Mouse (Mus musculus): ENCODE data around the gene Cavin1. TPM values are rescaled to one million over a fixed set of nuclear protein-coding genes. Genes with fewer than 3 reads are reported as not detected.
A peak's percentile ranks its signal among the peaks of the same experiment; 100 is the strongest.

The Cavin1 gene
- polyA plus RNA-seq, 1 experiment from 2014 or later, result 113 TPM

DNA sequence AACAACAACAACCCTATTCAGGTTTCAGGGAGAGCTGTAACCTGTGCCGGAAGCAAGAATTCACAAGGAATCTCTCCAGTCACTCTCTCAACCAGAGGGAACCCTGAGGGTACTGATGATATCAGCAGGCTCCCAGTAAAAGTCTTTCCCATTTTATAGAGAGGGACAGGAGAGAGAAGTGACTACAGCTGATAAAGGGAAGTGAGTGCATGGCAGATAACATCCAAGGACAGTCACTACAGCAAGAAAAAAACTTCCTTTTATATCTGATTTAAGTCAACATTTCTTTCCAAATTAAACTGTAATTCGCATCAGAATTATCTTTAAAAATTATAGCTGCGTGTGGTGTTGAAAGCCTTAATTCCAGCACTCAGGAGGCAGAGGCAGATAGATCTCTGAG is 43.3 kb downstream of the Cavin1 start:
- 74% methylated on average over 3 of the region's 3 CpGs for WGBS (ENCODE audit: insufficient replicate concordance)
- H3K9me3 ChIP-seq (replicated peaks; ENCODE audit: control insufficient read depth, low read length), result no peaks in the 10 kb centered on the region
- no peak overlapping the region for H3K9ac ChIP-seq (ENCODE audit: low read depth, low read length)
- H3K27ac ChIP-seq (ENCODE audit: low read depth, low read length), result no peak overlapping the region
- H3K4me2 ChIP-seq, result no peak overlapping the region
- H3K27me3 ChIP-seq (ENCODE audit: control insufficient read depth, insufficient read depth, low read length), result no peaks in the 10 kb centered on the region
- no peaks in the 10 kb centered on the region for H3K36me3 ChIP-seq (ENCODE audit: control insufficient read depth, insufficient read depth, low read length)
- peaks cover 7% of the 10 kb centered on the region for H3K4me1 ChIP-seq (ENCODE audit: control insufficient read depth, insufficient read depth, low read length)
- H3K4me3 ChIP-seq (ENCODE audit: low read depth, low read length), result no peak overlapping the region
- no peak for ATAC-seq (replicated peaks; ENCODE audit: insufficient number of reproducible peaks, low FRiP score, low TSS enrichment)

DNA sequence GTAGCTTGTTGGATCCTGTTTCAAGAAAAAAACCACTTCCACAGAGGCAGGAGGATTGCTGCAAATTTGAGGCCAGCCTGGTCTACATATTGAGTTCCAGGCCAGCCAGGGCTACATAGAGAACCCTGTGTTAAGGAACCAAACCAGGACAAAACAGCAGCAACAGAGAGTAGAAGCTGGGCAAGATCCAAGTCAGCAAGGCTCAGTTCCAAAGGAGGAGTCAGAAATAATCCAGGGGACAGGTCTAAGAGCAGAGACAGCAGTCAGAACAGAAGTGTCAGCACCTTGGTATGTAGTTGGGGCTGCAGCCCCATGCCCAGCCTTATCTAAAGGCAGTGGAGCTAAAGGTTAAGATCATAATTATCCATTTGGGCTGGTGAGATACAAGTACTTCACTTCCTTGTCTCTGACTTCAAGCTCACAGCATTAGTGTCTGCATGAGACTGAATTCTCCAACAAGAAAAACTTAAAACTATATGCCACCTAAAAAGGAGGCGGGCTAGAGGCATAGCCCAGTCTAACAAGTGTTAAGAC is 46.2 kb downstream of the Cavin1 start:
- WGBS (ENCODE audit: insufficient replicate concordance), result 93% methylated on average over 1 of the region's 1 CpGs
- no peaks in the 10 kb centered on the region for H3K36me3 ChIP-seq (ENCODE audit: control insufficient read depth, insufficient read depth, low read length)
- H3K27ac ChIP-seq (ENCODE audit: low read depth, low read length), result no peak overlapping the region
- H3K4me3 ChIP-seq (ENCODE audit: low read depth, low read length), result no peak overlapping the region
- H3K4me1 ChIP-seq (ENCODE audit: control insufficient read depth, insufficient read depth, low read length), result peaks cover 10% of the 10 kb centered on the region
- H3K9ac ChIP-seq (ENCODE audit: low read depth, low read length), result no peak overlapping the region
- no peaks in the 10 kb centered on the region for H3K27me3 ChIP-seq (ENCODE audit: control insufficient read depth, insufficient read depth, low read length)
- no peak for ATAC-seq (replicated peaks; ENCODE audit: insufficient number of reproducible peaks, low FRiP score, low TSS enrichment)
- no peak overlapping the region for H3K4me2 ChIP-seq
- H3K9me3 ChIP-seq (replicated peaks; ENCODE audit: control insufficient read depth, low read length), result no peaks in the 10 kb centered on the region

DNA sequence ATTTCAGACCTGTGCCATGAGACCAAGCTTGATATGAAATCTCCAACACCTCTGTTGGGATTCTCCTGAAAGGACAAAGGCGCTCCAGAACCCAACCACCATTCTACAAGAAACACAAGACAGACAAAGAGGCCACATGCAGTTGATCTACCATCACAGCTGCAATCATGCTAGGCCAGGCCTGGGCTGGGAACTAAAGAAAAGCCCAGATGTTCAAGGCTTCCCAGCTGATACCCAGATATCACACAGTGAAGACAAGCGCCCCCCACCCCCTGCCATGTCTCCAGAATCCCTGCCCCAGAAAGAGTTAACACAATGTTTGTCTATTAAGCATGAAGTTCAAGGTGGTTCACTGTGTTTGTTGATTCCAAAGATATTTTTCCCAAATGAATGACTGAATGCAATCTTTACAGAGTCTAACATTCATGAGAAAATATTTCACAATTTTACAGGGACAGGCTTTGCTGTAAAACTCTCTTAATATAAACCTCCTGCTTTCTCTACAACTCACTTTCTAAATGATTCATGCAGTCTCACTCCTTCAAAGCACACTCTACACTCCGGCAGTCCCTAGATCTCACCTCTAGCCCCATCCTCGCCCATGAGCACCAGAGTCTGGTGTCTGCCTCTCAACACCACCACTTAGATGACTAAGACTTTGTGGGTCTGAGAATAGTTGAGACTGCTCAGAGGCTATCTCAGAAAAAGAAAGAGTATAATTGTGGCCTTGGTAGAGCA is 49.6 kb downstream of the Cavin1 start:
- H3K4me2 ChIP-seq, result no peak overlapping the region
- no peak overlapping the region for H3K9ac ChIP-seq (ENCODE audit: low read depth, low read length)
- no peaks in the 10 kb centered on the region for H3K27me3 ChIP-seq (ENCODE audit: control insufficient read depth, insufficient read depth, low read length)
- no peak for ATAC-seq (replicated peaks; ENCODE audit: insufficient number of reproducible peaks, low FRiP score, low TSS enrichment)
- H3K9me3 ChIP-seq (replicated peaks; ENCODE audit: control insufficient read depth, low read length), result no peaks in the 10 kb centered on the region
- 78% methylated on average over 4 of the region's 4 CpGs for WGBS (ENCODE audit: insufficient replicate concordance)
- H3K4me1 ChIP-seq (ENCODE audit: control insufficient read depth, insufficient read depth, low read length), result peaks cover 8% of the 10 kb centered on the region
- no peak overlapping the region for H3K4me3 ChIP-seq (ENCODE audit: low read depth, low read length)
- H3K36me3 ChIP-seq (ENCODE audit: control insufficient read depth, insufficient read depth, low read length), result 0 out of 2 replicates have a peak, but pooled peaks cover 4% of the 10 kb centered on the region
- H3K27ac ChIP-seq (ENCODE audit: low read depth, low read length), result no peak overlapping the region

DNA sequence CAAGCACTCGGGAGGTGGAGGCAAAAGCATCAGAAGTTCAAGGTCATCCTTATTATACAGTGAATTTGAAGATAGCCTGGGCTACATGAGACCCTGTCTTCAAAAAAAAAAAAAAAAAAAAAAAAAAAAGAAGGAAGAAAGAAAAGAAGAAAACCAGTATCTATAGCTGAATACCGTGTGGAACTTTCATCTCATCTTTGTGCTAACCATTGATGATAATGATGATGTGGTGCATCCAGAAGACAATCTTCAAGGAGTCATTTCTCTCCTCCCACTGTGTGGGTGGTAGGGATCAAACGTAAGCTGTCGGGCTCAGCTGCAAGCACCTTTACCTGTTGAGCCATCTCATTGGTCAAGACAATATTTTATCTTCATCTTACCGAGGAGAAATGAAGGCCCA is 52.7 kb downstream of the Cavin1 start:
- peaks cover 7% of the 10 kb centered on the region for H3K4me1 ChIP-seq (ENCODE audit: control insufficient read depth, insufficient read depth, low read length)
- ATAC-seq (replicated peaks; ENCODE audit: insufficient number of reproducible peaks, low FRiP score, low TSS enrichment), result no peak
- H3K27ac ChIP-seq (ENCODE audit: low read depth, low read length), result no peak overlapping the region
- H3K9me3 ChIP-seq (replicated peaks; ENCODE audit: control insufficient read depth, low read length), result no peaks in the 10 kb centered on the region
- H3K27me3 ChIP-seq (ENCODE audit: control insufficient read depth, insufficient read depth, low read length), result no peaks in the 10 kb centered on the region
- WGBS (ENCODE audit: insufficient replicate concordance), result 87% methylated on average over 5 of the region's 5 CpGs
- H3K4me3 ChIP-seq (ENCODE audit: low read depth, low read length), result no peak overlapping the region
- H3K4me2 ChIP-seq, result no peak overlapping the region
- no peak overlapping the region for H3K9ac ChIP-seq (ENCODE audit: low read depth, low read length)
- peaks cover 4% of the 10 kb centered on the region; the same call in 1 of the 2 replicates for H3K36me3 ChIP-seq (ENCODE audit: control insufficient read depth, insufficient read depth, low read length)

DNA sequence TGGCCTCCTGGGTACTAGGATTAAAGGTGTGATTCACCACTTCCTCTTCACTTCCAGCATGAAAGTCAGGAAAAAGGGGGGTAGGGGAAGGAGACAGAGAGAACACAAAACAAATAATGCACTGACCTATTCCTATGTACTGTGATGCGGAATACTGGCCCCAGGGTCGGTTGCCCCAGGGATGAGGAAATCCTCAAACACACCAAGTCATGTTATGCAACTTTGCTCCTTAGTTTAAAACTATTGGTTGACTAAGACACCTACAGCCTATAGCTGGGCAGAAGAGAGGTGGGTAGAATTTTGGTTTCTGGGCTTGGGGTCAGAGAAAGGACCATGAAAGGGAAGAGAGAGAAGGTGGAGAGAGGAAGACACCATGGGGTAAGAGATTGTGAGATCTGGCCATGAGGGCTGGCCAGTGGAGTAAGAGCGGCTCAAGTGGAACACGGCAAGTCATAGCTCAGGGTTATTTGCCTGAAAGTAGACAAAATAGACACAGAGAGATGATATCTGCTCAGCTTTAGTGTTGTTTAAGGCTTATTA is 54.2 kb downstream of the Cavin1 start:
- Histone ChIP-seq H3K27ac (ENCODE audit: low read depth, low read length) (no peak overlapping the region), H3K4me1 (ENCODE audit: control insufficient read depth, insufficient read depth, low read length) (peaks cover 11% of the 10 kb centered on the region), H3K9ac (ENCODE audit: low read depth, low read length) (no peak overlapping the region), H3K4me3 (ENCODE audit: low read depth, low read length) (no peak overlapping the region), H3K27me3 (ENCODE audit: control insufficient read depth, insufficient read depth, low read length) (no peaks in the 10 kb centered on the region), H3K9me3 (replicated peaks; ENCODE audit: control insufficient read depth, low read length) (no peaks in the 10 kb centered on the region), H3K36me3 (ENCODE audit: control insufficient read depth, insufficient read depth, low read length) (peaks cover 4% of the 10 kb centered on the region; the same call in 1 of the 2 replicates), H3K4me2 (no peak overlapping the region)
- whole genome bisulfite sequencing (ENCODE audit: insufficient replicate concordance), result 92% methylated on average over 4 of the region's 4 CpGs
- ATAC-seq (replicated peaks; ENCODE audit: insufficient number of reproducible peaks, low FRiP score, low TSS enrichment), result no peak

DNA sequence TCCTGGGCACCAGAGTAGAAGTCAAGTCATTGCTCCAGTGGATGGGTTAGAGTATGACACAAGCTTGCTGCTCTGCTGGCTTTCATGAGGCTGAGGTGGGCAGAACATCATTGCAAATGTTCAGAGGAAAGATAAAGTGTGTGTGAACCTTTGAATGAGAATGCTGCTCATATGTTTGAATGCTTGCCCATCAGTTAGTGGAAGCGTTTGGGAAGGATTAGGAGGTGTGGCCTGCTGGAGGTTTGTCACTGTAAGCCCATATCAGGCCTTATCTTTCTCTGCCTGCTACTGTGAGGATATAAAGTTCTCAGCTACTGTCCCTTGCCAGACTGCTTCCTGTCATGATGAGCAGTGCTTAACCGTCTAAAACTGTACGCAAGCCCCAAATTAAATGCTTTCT is 55.6 kb downstream of the Cavin1 start:
- Histone ChIP-seq H3K27ac (ENCODE audit: low read depth, low read length) (no peak overlapping the region), H3K27me3 (ENCODE audit: control insufficient read depth, insufficient read depth, low read length) (no peaks in the 10 kb centered on the region), H3K36me3 (ENCODE audit: control insufficient read depth, insufficient read depth, low read length) (peaks cover 4% of the 10 kb centered on the region; the same call in 1 of the 2 replicates), H3K4me3 (ENCODE audit: low read depth, low read length) (no peak overlapping the region), H3K4me1 (ENCODE audit: control insufficient read depth, insufficient read depth, low read length) (peaks cover 11% of the 10 kb centered on the region), H3K9ac (ENCODE audit: low read depth, low read length) (no peak overlapping the region), H3K4me2 (no peak overlapping the region), H3K9me3 (replicated peaks; ENCODE audit: control insufficient read depth, low read length) (no peaks in the 10 kb centered on the region)
- 85% methylated on average over 3 of the region's 3 CpGs for WGBS (ENCODE audit: insufficient replicate concordance)
- ATAC-seq (replicated peaks; ENCODE audit: insufficient number of reproducible peaks, low FRiP score, low TSS enrichment), result no peak

DNA sequence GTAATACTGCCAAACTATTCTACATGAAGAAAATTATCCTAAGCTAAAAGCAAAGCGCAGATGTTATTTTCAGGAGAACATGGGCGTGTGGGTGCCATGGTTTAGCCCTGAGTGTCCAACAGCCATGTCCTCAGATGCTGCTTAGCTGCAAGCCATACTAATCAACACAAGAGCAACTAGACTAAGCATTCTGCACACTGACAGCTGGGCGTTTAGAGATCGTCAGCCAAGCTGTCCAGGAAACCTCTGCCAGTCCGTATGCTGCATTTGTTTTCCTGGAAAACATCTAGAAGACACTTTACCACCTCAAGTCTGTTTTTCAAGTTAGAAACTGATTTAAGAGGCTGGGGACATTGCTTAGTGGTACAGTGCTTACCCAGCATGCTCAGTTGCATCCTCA is 56.3 kb downstream of the Cavin1 start:
- no peaks in the 10 kb centered on the region for H3K27me3 ChIP-seq (ENCODE audit: control insufficient read depth, insufficient read depth, low read length)
- H3K4me3 ChIP-seq (ENCODE audit: low read depth, low read length), result no peak overlapping the region
- H3K27ac ChIP-seq (ENCODE audit: low read depth, low read length), result no peak overlapping the region
- no peaks in the 10 kb centered on the region for H3K9me3 ChIP-seq (replicated peaks; ENCODE audit: control insufficient read depth, low read length)
- no peak overlapping the region for H3K4me2 ChIP-seq
- no peak overlapping the region for H3K9ac ChIP-seq (ENCODE audit: low read depth, low read length)
- no peak for ATAC-seq (replicated peaks; ENCODE audit: insufficient number of reproducible peaks, low FRiP score, low TSS enrichment)
- 87% methylated on average over 5 of the region's 5 CpGs for WGBS (ENCODE audit: insufficient replicate concordance)
- peaks cover 11% of the 10 kb centered on the region for H3K4me1 ChIP-seq (ENCODE audit: control insufficient read depth, insufficient read depth, low read length)
- H3K36me3 ChIP-seq (ENCODE audit: control insufficient read depth, insufficient read depth, low read length), result peaks cover 4% of the 10 kb centered on the region; the same call in 1 of the 2 replicates

DNA sequence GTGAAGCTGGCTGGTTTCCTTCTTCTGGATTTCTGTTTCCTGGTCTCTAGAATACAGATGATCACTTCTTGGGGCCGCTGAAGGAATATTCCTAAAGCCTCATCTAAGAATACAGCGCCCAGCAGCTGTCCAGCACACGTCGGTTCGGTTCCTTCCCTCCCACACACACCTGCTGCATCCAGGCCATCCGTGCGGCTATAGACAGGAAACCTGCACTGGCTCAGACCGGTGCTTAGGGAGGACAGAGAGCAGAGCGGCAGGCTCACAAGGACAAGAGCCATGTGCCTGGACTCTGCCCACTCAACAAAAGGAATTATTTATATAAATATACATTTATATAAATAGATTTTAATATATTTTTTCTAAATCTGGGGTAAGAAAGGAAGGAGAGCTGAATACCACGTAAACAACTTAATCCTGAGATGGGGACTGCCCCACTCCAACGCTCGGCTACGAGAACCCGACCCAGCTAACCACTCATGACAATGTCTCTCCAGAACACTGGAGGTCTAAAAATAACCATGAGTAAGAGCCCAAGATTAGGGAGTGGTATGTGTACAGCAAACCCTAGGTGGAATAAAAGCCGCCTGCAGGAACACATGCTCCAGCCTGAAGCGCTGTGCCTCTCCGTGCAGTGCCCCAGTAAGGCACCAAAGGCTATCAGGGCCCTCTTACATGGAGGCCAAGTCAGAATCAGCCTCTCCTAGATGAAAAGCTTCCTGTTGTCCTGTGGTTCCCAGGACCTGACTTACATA is 58.1 kb downstream of the Cavin1 start:
- peaks cover 11% of the 10 kb centered on the region for H3K36me3 ChIP-seq (ENCODE audit: control insufficient read depth, insufficient read depth, low read length)
- no peaks in the 10 kb centered on the region for H3K9me3 ChIP-seq (replicated peaks; ENCODE audit: control insufficient read depth, low read length)
- ATAC-seq (replicated peaks; ENCODE audit: insufficient number of reproducible peaks, low FRiP score, low TSS enrichment), result no peak
- peak overlapping the region; percentile 34 for H3K4me2 ChIP-seq
- H3K9ac ChIP-seq (ENCODE audit: low read depth, low read length), result peak overlapping the region; percentile 52; the same call in 1 of the 2 replicates
- no peak overlapping the region for H3K4me3 ChIP-seq (ENCODE audit: low read depth, low read length)
- H3K4me1 ChIP-seq (ENCODE audit: control insufficient read depth, insufficient read depth, low read length), result peaks cover 11% of the 10 kb centered on the region
- WGBS (ENCODE audit: insufficient replicate concordance), result 54% methylated on average over 17 of the region's 17 CpGs
- H3K27me3 ChIP-seq (ENCODE audit: control insufficient read depth, insufficient read depth, low read length), result no peaks in the 10 kb centered on the region
- H3K27ac ChIP-seq (ENCODE audit: low read depth, low read length), result peak overlapping the region; percentile 70

Data from heart, embryonic 11.5 days (tissue).